Mouse (Mus musculus): Measurements from ENCODE around the gene Mroh9.
A peak's percentile ranks its signal among the peaks of the same experiment; 100 is the strongest.

The Mroh9 gene

DNA sequence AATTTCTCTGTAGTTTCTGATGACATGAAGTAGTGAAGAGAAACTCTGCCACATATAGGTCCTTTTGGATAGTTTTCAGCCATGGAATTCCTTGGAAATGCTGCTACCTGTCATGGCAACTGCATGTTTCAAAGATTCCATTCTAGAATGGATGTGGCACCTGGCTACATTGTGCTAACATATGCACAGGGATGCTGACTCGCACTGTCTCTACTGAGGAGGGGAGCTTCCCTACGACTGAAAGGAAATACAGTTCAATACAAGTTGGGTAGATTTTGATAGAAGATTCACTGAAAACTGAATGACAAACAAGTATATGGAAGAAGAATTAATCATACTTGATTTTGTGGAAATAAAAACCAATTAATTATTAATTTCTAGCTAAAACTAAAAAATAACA lies at the start of gene Mroh9:
TSS of gene Mroh9 (minus strand) at position 101 of the 400 bp plus-strand sequence.
- DNase-seq (ENCODE audit: low read depth, low spot score): no peak

DNA sequence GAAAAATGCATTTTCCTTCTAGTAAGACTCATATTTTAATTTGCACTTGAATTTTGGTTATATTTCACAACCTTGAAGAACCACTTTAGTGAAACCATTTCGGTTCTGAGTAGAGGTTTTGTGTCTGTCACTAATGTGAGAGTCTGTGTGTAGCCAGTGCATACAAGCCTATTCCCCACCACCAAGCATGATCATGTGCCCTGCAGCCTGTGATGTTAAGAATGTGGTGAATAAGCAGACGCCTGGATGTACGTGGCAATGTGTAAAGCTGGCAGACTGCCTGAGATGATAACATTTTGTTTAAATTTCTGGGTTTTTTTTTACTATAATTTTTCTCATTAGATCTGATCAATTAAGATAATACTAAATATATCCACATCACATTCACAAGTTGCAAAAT lies 44.5 kb upstream of the Mroh9 start:
- DNase-seq (ENCODE audit: low read depth, low spot score): no peak

DNA sequence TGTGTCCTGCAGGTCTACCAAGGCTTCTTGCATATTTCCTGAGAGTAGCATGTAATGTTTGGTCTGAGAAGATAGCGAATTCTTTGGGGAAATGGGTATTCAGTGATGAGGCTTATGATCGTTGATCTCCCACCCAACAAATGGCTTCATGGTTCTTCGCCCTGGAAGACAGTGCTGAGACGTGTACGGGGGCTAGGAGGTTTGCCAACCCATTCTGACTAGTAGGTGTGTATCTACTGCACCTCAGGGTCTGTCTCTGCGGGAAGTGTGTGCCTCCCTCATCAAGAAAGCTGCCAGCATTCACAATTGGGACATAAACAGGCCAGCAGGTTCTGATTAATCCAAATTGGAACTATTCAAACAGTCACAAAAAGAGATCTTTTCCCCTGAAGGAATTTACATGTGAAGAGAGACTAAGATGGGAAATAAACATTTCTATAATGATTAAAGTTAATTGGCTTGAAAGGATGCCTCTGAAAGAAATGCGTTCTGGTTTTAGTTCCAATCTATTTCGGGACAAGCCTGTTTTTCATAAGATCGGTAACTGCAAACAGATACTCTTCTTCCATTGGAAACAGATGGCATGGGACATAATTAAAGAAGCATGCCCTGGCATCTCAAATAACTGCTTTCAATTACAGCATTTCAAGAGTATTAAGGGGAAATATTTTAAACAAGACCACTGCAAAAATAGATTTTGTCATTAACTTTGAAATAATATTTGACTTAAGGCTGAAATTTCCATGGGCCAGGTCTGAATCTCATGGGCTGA lies 43.8 kb upstream of the Mroh9 start:
- no peak for DNase-seq (ENCODE audit: low read depth, low spot score)

DNA sequence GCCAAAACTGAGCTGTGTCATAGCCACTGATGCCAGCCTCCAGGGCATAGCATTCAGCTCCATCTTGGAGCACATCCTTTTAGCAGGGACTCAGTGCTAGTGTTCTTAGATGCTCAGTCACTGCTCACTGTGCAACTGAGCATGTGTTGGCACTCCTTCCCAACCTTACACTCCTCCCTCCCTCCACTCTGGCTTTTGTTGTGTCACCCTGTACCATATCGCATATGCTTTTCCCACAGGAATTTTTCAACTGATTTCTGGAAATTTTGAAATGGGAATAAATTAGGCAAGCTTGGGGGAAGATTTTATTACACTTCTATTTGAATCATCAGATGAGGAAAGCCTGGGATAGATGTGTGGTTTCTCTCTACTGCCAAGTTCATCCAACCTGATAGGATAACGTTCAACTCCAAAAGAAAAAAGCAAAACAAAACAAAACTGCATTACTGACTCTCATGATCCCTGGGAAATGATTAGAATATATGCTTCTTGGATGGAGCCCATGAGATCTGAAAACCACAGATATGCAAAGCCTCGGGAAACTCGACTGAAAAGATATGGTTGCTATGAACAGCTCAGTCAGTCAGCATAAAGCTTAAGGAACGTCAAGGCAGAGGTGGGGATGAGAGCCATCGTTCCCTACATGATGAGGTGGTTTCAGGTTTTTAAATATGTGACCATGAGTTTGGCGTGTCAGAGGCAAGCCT lies 40.9 kb upstream of the Mroh9 start:
- no peak for DNase-seq (ENCODE audit: low read depth, low spot score)

DNA sequence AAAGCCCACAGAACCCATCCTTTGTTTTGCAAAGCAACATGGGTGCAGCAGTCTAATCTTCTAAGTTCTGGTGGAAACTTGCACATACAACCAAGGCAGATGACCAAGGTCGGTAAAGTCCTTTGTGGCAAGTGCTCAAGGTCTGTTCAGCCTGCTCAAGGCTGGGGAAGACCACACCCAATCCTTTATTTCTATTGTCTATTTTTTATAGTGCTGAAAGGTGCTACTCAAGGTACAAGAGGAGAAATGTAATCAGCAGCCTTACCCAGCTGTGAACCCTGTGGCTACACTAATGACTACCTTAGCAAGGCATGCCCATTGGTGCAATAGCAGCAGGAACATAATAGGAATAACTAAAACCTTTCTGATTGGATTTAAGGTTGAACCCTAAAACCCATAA lies 36.9 kb upstream of the Mroh9 start:
- DNase-seq (ENCODE audit: low read depth, low spot score): no peak

DNA sequence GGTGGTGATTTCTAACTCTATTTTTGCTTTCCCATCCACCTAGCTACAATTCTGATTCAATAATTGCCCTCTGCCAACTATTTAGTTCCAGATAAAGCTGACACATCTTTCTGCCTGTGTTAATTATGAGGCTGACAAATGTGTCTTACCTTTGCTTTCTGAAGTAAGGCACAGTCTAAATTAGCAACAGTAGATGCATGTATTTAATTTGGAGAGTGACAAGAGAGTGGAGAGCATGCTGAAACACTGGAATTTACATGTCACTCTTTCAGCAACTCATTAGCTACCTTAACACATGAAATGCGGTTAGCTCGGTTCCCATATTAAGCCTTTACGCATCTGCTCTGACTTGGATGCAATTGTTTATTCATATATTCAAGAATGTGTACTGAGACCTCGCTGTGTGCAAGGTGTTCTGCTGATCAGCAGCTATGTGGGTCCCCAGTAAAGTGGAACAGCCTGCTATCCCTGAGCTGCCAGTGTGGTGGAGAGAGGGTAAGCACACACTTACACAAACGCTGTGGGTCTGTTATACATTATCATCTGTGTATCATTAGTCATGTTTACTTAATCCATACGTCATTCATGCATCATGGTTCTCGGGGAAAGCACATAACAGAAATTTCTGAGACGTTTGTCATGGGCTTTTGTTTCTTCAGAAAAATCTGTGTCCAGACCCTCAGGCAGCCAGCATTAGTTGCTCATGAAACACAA lies 28.1 kb upstream of the Mroh9 start:
- no peak for DNase-seq (ENCODE audit: low read depth, low spot score)

DNA sequence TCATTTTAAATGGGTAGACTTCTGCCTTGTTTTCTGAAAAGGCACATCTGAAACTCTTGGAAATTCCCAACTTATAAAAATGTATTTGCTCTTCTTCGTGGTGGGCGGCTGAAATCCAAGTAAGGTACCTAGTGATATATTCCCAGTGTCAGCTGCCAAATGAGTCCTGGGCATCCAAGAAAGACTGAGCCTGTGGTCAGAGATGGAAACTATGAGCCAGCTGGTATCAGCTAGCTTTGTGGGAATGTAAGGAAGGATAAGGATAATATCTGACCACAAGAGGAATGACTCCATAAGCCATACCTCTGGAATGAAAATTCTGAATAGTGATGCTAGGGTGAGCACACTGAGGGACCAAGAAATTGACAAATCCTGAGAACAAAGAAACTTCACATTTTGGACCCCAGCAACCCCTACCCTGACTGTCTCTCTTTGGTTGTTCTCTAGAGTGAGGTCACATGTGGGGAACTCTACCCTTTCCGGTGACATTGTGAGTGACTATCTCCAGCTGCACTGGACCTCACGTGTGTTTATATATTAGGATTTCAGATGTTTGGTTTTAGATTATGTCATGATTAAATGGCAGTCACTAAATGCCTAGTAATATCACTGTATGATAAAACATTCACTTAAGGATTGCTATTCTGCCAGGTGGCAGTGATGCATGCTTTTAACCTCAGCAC lies 27.2 kb upstream of the Mroh9 start:
- no peak for DNase-seq (ENCODE audit: low read depth, low spot score)

DNA sequence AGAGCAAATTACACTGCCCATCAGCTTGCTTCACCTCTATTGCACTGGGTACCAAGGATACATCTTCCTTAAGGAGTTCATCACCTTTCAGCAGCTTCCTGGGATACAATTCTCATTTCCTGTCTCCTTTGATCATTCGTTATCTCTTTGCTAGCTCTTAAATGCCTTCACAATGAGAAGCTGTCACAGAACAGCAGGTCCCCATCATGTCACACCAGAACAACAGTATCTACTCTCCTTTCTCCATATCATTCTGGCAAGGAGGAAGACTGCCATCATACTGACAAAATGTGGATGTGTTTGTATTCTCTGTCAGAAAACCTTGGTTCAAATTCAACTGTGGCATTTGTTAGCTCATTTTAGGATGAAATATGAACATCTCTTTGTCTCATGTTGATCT lies 19.5 kb upstream of the Mroh9 start:
- DNase-seq (ENCODE audit: low read depth, low spot score): no peak

DNA sequence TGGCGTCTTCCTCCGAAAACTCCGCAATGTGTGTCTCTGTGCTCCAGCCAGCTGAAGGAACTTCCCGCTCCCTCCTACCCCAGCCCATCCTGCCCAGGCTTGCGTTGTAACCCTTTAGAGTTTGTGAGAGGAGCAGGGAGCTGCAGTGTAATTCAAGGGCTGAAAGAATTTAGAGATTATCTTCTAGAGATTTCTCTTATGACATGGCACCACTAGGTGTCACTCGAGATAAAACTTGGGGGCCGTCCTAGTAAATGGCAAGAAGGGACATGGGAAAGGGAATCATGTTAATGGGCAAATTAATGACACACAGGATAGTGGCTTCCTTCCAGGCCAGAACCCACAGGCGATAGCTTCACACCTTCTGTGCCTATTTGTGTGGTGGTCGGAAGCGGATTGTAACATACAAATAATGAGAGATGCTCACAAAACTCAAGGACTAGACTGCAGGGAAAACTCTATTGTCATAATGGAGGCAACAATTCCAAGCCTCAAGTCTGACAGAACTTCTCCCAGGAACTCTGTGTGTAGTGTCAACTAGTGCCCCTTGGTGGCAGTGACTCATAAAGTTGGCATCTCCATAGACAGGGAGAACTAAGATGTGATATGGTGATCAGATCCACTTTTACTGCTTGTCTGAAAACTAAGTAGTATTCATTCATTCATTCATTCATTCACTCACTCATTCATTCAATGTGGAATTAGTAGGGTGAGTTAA lies 6.1 kb upstream of the Mroh9 start:
- no peak for DNase-seq (ENCODE audit: low read depth, low spot score)

DNA sequence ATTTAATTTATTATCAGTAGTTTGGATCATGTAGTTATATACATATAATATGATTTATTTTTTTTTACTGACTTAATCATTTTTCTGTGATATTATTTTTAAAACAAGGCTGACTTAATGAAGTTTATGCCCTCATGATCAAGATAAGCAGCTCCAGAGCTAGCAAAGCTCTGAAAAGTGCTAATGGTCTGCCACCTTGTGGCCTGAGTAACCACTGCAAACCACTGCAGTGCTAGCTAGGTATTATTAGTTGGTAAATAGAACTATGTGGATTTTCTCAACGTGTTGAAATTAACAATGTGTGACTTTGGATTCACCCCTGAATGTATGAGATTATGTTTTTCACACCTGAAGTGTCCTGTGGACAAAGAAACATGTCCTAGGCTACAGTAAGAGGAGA lies 15.0 kb downstream of the Mroh9 start:
- DNase-seq (ENCODE audit: low read depth, low spot score): peak; percentile 3

DNA sequence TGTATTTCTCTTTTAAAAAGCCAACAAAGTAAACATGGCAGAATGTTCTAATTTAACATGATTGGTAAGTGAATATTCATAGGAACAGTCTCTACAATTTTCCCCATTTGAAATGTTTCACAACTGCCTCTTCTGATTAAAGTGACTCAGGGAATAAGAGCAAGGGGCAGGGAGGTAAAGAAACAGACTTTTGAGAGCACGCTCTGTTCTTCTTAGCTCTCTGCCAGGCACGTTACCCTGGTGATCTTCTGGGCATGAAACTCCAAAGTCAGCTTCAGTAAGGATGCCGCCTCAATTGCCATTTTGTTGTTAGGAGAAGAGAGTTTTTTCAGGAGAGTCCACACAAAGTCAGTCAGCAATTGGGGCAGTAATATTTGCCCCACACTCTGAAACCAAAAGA lies 25.1 kb downstream of the Mroh9 start:
- DNase-seq (ENCODE audit: low read depth, low spot score): no peak

DNA sequence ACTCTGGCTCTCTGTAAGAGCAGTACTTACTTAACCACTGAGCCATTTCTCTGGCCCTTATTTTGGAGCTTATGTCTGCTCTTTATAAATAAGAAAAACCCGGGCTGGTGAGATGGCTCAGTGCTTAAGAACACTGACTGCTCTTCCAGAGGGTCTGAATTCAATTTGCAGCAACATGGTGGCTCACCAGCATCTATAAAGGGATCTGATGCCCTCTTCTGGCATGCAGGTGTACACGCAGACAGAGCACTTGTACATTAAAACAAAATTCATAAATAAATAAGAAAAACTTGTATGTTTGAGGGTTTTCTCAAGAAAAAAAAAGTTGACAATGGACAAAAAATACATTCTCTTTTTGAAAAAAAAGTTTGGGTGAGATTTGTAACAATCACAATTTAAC lies 28.1 kb downstream of the Mroh9 start:
- DNase-seq (ENCODE audit: low read depth, low spot score): no peak

DNA sequence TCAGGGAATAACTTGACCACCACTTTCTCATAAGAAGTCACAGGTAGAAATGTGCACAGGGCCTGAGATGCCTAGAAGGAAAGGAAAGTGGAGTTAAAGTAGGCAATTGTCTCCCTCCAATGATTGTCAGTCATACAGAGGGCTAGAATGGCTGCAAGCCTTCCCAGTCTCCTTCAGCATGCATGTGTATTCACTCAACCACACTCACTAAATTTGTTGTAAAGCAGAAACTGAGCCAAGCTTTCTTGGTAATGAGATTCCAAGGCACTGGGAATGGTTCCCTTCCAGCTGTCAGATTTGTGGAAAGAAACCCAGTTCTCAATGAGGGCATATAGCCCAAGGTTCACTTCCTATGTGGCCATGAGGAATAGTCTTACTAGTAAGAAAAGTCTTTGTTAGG lies 29.8 kb downstream of the Mroh9 start:
- no peak for DNase-seq (ENCODE audit: low read depth, low spot score)

DNA sequence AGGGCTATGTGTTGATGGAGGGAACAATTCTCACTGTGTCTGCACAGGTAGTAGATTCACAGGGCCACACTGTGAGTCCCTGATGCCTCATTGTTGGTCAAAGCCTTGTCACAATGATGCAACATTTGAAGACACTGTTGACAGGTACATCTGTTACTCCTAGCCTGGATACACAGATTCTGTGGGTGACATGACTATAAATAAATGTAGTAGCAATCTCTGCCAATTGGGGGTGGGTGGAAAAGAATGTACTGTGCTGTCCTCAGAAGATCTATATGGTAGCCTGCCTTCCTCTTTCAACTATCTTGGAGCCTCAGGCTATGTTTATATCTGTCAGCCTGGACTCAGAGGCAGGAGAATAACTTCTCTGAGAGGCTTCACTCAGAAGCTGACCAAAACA lies 62.4 kb downstream of the Mroh9 start:
- DNase-seq (ENCODE audit: low read depth, low spot score): no peak

DNA sequence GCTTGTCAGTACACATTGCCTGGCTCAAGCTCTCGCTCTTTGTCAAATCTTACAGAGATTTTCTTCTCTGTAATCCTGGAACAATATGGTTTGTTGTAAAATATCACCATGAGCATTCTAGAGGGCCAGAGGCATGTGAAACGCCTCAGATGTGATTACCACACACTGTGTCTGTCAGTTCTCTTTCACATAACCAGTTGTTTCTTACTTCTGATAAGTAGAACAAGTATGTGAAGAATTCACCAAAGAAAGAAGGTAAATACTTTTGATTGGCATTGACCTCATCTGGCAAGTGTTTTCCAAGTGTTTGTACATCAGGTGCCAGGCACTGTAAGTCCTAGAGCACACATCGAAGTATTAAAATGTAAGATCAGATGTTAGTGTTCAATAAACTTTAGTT lies 76.2 kb downstream of the Mroh9 start:
- DNase-seq (ENCODE audit: low read depth, low spot score): no peak

DNA sequence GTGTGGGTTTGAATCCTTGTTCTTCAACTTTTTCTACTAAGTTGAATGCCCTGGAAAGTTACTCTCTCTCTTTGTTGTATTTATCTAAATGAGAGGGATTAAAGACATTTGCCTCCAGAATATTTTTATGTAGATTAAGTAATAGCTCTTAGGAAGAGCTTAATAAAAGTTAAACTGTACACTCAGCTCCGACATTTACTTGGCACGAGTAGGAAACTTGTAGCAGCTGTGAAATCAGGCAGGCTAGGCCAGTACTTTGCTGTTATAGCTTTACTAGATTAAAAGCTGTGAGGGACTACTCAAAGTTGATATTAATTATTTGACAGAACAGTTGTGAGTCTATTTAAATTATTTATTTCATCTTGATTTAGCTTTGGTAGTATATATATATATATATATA lies 82.0 kb downstream of the Mroh9 start:
- DNase-seq (ENCODE audit: low read depth, low spot score): no peak

DNA sequence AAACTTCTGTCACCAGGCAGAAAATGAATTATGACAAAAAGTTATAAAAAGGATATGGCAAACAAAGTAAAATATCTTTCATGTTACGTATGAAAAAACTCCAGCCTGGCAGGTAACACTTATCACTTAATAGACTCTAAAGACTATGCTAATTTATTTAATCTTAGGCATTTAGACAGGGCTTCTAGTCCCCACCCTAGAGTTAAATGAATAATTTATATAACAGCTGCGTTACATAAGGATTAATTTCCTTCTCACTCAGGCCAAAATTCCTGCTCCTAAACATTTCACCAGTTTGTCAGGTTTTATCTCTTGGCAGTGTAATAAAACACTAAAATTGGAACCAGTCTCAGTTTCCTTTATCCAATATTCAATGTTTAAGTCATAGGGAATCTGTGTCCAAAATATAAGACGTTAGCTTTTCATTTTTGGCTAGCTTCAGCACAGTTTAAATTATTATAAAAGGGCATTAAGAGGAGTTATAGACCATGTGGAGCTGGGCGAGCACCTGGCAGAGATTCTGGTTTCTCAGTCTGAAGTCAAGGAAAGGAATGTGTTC lies 84.1 kb downstream of the Mroh9 start:
- DNase-seq (ENCODE audit: low read depth, low spot score): no peak

DNA sequence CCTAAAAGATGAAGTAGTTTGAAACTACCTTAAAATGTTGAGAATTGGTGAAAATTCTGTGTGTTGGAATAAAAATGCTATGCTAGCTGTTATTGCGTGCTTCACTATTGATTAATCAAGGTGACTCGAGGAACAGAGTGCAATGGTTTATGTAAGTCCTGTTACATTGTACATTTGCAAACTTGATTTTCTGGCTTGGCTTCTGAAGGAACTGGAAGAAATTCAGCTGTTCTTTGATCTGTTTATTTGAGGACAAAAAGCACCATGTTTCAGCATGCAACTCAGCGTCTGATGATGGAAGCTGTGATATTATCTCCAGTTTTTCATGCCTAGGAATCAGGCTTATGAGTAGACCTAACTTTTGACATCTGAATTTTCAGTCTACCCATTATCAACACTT lies 97.9 kb downstream of the Mroh9 start:
- DNase-seq (ENCODE audit: low read depth, low spot score): no peak

DNA sequence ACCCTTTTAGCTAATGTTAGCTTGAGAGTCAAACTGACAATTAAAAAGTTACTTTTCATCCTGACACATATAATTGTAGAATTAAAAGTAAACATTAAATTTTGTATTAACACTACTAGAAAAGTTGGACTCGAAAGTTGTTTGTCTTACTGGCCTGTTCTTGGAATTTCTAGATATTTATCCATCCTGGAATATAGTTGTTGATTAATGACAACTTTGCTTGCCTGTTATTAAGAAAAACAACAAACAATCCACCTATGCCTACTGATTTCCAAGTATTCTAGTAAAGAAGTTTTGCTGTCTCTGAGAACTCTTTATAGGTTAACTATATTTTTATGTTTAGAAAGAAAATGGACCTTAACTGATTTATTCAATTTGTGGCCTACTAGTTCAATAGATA lies 98.7 kb downstream of the Mroh9 start:
- DNase-seq (ENCODE audit: low read depth, low spot score): no peak

DNA sequence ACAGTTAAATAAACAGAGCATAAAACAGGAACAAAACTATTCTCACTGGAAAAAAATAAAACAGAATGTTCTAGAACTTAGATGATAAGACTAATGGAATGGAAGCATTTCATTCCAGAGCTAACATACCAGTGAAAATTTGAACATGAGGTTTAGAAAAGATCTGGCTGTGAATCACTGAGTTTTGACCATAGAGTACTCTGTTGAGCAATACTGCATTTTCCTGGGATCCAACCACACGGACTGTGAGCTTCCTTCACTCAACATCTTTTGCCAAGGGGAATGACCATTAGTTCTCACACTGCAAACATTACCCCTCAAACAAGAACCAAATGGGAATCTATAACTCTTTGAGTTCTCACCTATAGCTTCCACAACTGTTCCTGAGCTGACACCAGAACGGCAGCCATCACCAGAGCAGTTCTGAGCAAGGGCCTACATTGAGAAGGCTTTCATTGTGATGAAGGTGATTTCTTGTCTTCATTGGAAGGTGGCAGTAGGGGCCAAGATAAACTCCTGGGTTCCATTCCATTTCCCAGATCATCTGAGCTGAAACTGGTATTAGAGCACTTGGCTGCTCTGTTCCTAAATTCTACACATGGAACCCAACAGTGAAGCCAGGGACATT lies 99.2 kb downstream of the Mroh9 start:
- DNase-seq (ENCODE audit: low read depth, low spot score): no peak

DNA sequence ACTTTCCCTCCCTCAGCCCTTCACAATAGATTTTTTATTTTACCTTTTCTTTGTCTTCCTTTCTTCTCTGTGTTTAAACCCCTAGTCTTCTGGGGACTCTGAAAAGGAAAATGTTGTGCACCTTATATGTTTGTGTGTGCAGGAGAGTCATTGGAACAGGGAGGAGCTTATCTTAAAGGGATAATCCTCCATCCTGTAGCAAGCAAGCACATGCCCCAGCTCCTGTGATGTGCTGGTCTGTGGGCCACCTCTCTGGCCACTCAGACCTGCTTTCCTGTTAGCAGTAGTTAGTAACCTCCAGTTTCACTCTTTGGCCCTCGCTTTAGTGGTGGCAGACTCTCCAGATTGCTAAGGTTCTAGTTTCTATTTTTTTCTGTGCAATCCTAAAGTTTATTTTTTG lies 101.0 kb downstream of the Mroh9 start, which contains the start of gene Fmo3:
TSS of gene Fmo3 (minus strand) at position 101 of the 400 bp plus-strand sequence.
- no peak for DNase-seq (ENCODE audit: low read depth, low spot score)
